Mouse (Mus musculus) embryonic fibroblast, embryonic 13.5 days (primary cell): ENCODE measurements around the gene Slc30a2.

Experiments used
- CTCF ChIP-seq: IDR thresholded peaks from 2 replicates; pipeline ENCODE4 v1.5.1; 2011; ENCODE audit warnings: mild to moderate bottlenecking, control low read depth, low read length, moderate library complexity, borderline replicate concordance; ENCODE audit not compliant: insufficient read depth
- POLR2A ChIP-seq: IDR thresholded peaks from 2 replicates; pipeline ENCODE4 v1.6.1; 2011; ENCODE audit warnings: low read depth, mild to moderate bottlenecking, control low read depth, low read length, moderate library complexity

DNA sequence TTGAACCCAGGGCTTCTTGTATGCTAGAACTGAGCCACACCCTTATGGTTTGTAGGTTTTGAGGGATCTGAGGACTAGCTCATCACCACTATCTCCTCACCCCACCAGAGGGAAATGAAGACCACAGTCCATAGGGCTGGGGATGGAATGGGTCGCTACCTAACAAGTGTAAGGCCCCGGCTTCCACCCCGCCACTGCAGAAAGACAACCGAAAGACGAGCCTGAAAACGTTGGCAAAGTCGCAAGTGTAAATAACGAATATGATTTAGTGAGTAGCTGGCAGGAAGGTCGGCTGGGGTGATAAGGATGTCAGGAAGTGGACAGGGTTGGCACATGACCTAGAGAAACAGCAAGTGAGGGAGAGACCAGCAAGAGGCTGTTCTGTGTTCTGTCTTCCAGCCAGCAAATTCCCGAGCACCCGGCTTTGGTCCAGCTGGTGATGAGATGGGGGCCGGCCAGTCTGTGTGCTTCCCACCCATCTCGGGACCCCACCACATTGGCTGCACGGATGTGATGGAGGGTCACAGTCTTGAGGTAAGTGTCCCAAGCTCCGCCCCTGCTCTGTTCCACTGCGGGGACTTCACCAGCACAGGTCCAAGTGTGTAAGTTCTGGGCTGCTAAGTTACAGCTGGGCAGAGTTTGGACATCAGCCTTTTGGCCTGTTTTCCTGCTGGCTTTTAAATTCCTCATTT, 59.7 kb downstream of the Slc30a2 start:
- TF ChIP-seq POLR2A (no peak), CTCF (no peak)
